Mouse (Mus musculus) CH12.LX (cell line): ENCODE results near the gene Chst13. TPM values are rescaled to one million over a fixed set of nuclear protein-coding genes. Genes with fewer than 3 reads are reported as not detected.

Experiments used
- DNase-seq: peaks from one replicate; pipeline ENCODE4 v3.0.0-alpha.2; 2013; ENCODE audit errors: extremely low read depth
- H3K27ac ChIP-seq: 2 replicates; pipeline ENCODE4 v1.5.1; 2012; ENCODE audit warnings: low read depth, mild to moderate bottlenecking, control low read depth, moderate library complexity; ENCODE audit not compliant: insufficient read depth
- H3K27me3 ChIP-seq: replicated peaks from 2 replicates; pipeline ENCODE3; 2012; ENCODE audit warnings: inconsistent platforms
- H3K36me3 ChIP-seq, 2 experiments: replicated peaks in 1 of 2; 2 replicates each; pipeline versions ENCODE3 to v1.6.1; 2012; ENCODE audit warnings: inconsistent platforms in 1 of 2, low read length in 1 of 2, mild to moderate bottlenecking in 1 of 2, mixed read lengths in 1 of 2, moderate library complexity in 1 of 2; ENCODE audit not compliant: control insufficient read depth in 1 of 2, insufficient read depth in 1 of 2
- H3K4me1 ChIP-seq, 2 experiments: 2 replicates each; pipeline ENCODE4 v1.6.1; 2012; ENCODE audit warnings: inconsistent platforms in 1 of 2, moderate library complexity in 1 of 2; ENCODE audit not compliant: insufficient read depth in 2 of 2, control insufficient read depth in 1 of 2
- H3K4me2 ChIP-seq: 2 replicates; pipeline ENCODE4 v1.6.1; 2012; ENCODE audit warnings: low read depth, mild to moderate bottlenecking, control low read depth; ENCODE audit not compliant: poor library complexity, insufficient read depth, severe bottlenecking
- H3K4me3 ChIP-seq, 3 experiments: fragments of 150-350 bp in 1 of 3; sonication (generic) in 1 of 3; replicated peaks in 1 of 3; 2 replicates each; pipeline versions ENCODE3 to v1.5.1; 2011 to 2012; ENCODE audit warnings: low read depth in 2 of 3, low read length in 2 of 3, mild to moderate bottlenecking in 2 of 3, moderate library complexity in 2 of 3, control low read depth in 1 of 3, improper control_type of control experiment in 1 of 3, inconsistent platforms in 1 of 3, mixed read lengths in 1 of 3; ENCODE audit not compliant: poor library complexity in 1 of 3
- H3K79me2 ChIP-seq: replicated peaks from 2 replicates; pipeline ENCODE4 v1.6.1; 2012; ENCODE audit warnings: mild to moderate bottlenecking, moderate library complexity; ENCODE audit not compliant: control insufficient read depth, poor library complexity, insufficient read depth, severe bottlenecking; ENCODE audit errors: extremely low read depth
- H3K9ac ChIP-seq: 2 replicates; pipeline ENCODE4 v1.6.1; 2012; ENCODE audit warnings: low read depth, mild to moderate bottlenecking, control low read depth, moderate library complexity; ENCODE audit not compliant: insufficient read depth
- H3K9me3 ChIP-seq: replicated peaks from 2 replicates; pipeline ENCODE3; 2012; ENCODE audit warnings: low read length, inconsistent platforms, mixed read lengths
- BHLHE40 ChIP-seq: IDR thresholded peaks from 2 replicates; pipeline ENCODE4 v1.6.1; 2011; ENCODE audit warnings: mild to moderate bottlenecking, low read depth, low read length, improper control_type of control experiment
- CHD1 ChIP-seq: IDR thresholded peaks from 2 replicates; pipeline ENCODE4 v1.6.1; 2012; ENCODE audit warnings: low read depth, low read length, improper control_type of control experiment, inconsistent platforms
- CHD2 ChIP-seq: IDR thresholded peaks from 2 replicates; pipeline ENCODE4 v1.6.1; 2011; ENCODE audit warnings: low read length, improper control_type of control experiment
- CTCF ChIP-seq, 2 experiments: IDR thresholded peaks in 1 of 2; conservative IDR thresholded peaks in 1 of 2; 2 replicates each; pipeline ENCODE4 v1.5.1; 2011 to 2012; ENCODE audit warnings: low read depth in 2 of 2, low read length in 2 of 2, improper control_type of control experiment in 1 of 2, inconsistent platforms in 1 of 2, mild to moderate bottlenecking in 1 of 2, moderate library complexity in 1 of 2
- E2F4 ChIP-seq: IDR thresholded peaks from 2 replicates; pipeline ENCODE4 v1.6.1; 2011; ENCODE audit warnings: low read depth, low read length, improper control_type of control experiment; ENCODE audit not compliant: insufficient replicate concordance
- IRF4 ChIP-seq: IDR thresholded peaks from 2 replicates; pipeline ENCODE4 v1.6.1; 2014; ENCODE audit warnings: low read depth, mild to moderate bottlenecking, inconsistent platforms, low read length, improper control_type of control experiment
- JUN ChIP-seq: IDR thresholded peaks from 2 replicates; pipeline ENCODE4 v1.6.1; 2011; ENCODE audit warnings: low read depth, mild to moderate bottlenecking, low read length, improper control_type of control experiment, moderate library complexity; ENCODE audit not compliant: insufficient read depth
- MAFK ChIP-seq: IDR thresholded peaks from 2 replicates; pipeline ENCODE4 v1.6.1; 2011; ENCODE audit warnings: low read length, improper control_type of control experiment; ENCODE audit not compliant: insufficient replicate concordance
- MAX ChIP-seq: IDR thresholded peaks from 2 replicates; pipeline ENCODE4 v1.6.1; 2011; ENCODE audit warnings: low read length, improper control_type of control experiment
- MXI1 ChIP-seq: IDR thresholded peaks from 2 replicates; pipeline ENCODE4 v1.6.1; 2011; ENCODE audit warnings: mild to moderate bottlenecking, low read depth, low read length, improper control_type of control experiment
- MYC ChIP-seq: IDR thresholded peaks from 2 replicates; pipeline ENCODE4 v1.6.1; 2011; ENCODE audit warnings: low read depth, mild to moderate bottlenecking, improper control_type of control experiment, low read length
- PAX5 ChIP-seq: IDR thresholded peaks from 2 replicates; pipeline ENCODE4 v1.6.1; 2012; ENCODE audit warnings: low read length, inconsistent platforms, mixed read lengths
- POLR2AphosphoS2 ChIP-seq: IDR thresholded peaks from 2 replicates; pipeline ENCODE4 v1.6.1; 2011; ENCODE audit warnings: low read depth, low read length, improper control_type of control experiment
- RAD21 ChIP-seq: IDR thresholded peaks from 2 replicates; pipeline ENCODE4 v1.6.1; 2011; ENCODE audit warnings: low read depth, mild to moderate bottlenecking, low read length, improper control_type of control experiment, moderate library complexity
- RCOR1 ChIP-seq: conservative IDR thresholded peaks from 2 replicates; pipeline ENCODE4 v1.6.1; 2012; ENCODE audit warnings: low read depth, mild to moderate bottlenecking, inconsistent platforms, low read length, improper control_type of control experiment
- SIN3A ChIP-seq: IDR thresholded peaks from 2 replicates; pipeline ENCODE4 v1.6.1; 2012; ENCODE audit warnings: low read length, improper control_type of control experiment, inconsistent platforms
- SMC3 ChIP-seq: IDR thresholded peaks from 2 replicates; pipeline ENCODE4 v1.6.1; 2011; ENCODE audit warnings: low read depth, low read length, improper control_type of control experiment
- TBP ChIP-seq: conservative IDR thresholded peaks from 2 replicates; pipeline ENCODE4 v1.6.1; 2011; ENCODE audit warnings: low read depth, low read length, improper control_type of control experiment
- USF1 ChIP-seq: IDR thresholded peaks from 2 replicates; pipeline ENCODE4 v1.6.1; 2014; ENCODE audit warnings: low read depth, mild to moderate bottlenecking, inconsistent platforms, low read length, improper control_type of control experiment
- USF2 ChIP-seq: conservative IDR thresholded peaks from 2 replicates; pipeline ENCODE4 v1.6.1; 2011; ENCODE audit warnings: low read depth, low read length, improper control_type of control experiment
- ZKSCAN1 ChIP-seq: IDR thresholded peaks from 2 replicates; pipeline ENCODE4 v1.6.1; 2012; ENCODE audit warnings: low read depth, inconsistent platforms, low read length, improper control_type of control experiment, borderline replicate concordance
- dilution Hi-C: fragments of 300-500 bp; cut with MboI; formaldehyde crosslinking; loops from 2 replicates; pipeline ENCODE4 v1.14.3; 2020; ENCODE audit warnings: low sequenced_read_pairs; ENCODE audit not compliant: extremely low pct_unique_long_range_greater_than_20kb, extremely low pct_ligation_motif_present
- in situ Hi-C: fragments of 300-500 bp; cut with MboI; formaldehyde crosslinking; loops from 3 replicates; pipeline ENCODE4 v1.14.3; 2019; ENCODE audit warnings: low sequenced_read_pairs, low pct_ligation_motif_present, low pct_unique_long_range_greater_than_20kb, mixed read lengths
- polyA plus RNA-seq: library from polyadenylated mRNA; unstranded; fragments of >175 nt; gene quantifications from 2 replicates; pipeline ENCODE4 v1.2.1, GENCODE M21; 2012; ENCODE audit warnings: low read depth; ENCODE audit not compliant: insufficient read length
- total RNA-seq, 2 experiments: library from RNA; depleted of rRNA; stranded (reverse); fragments of 300-350 nt in 1 of 2; fragments of >200 nt in 1 of 2; gene quantifications; 2 replicates each; pipeline ENCODE4 v1.2.3; 2012 to 2014

Gene Chst13
- total and polyA plus RNA-seq, 3 experiments, result 0.13 TPM; not detected in 2

DNA sequence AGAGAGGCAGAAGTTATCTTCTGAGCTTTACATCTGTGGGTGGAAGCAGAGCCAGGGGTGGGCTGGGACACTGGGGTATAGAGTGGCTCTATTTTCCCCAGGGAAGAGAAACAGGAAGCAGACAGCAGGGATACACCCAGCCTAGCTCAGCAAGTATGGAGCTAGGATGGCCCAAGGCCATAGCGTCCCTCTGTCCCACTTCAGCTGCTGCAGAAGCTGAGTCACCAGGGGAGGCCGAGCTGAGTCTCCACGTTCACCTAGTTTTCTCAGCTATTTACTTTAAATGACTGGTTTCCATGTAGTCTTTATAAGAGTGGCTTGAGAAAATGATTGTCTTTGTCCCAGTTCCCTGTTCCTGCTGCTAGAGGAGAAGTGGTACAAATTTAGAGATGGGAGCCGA lies 23.5 kb upstream of the Chst13 start:
- TF ChIP-seq BHLHE40 (no peak), JUN (no peak), USF1 (no peak), MAX (no peak), ZKSCAN1 (no peak), E2F4 (no peak), SIN3A (no peak), MAFK (no peak), TBP (no peak)
- no peak for DNase-seq
- peaks cover 60% of the 10 kb centered on the region for H3K27me3 ChIP-seq
- no peaks in the 10 kb centered on the region for H3K4me1 ChIP-seq
- dilution Hi-C loops (no loop called here), in situ Hi-C loops (no loop called here)
- H3K27ac ChIP-seq, result no peak overlapping the region
- no peak overlapping the region for H3K4me2 ChIP-seq
- H3K9ac ChIP-seq, result no peak overlapping the region
- H3K9me3 ChIP-seq, result no peaks in the 10 kb centered on the region
- no peaks in the 10 kb centered on the region for H3K79me2 ChIP-seq
- no peaks in the 10 kb centered on the region for H3K36me3 ChIP-seq
- no peak overlapping the region for H3K4me3 ChIP-seq

- TF ChIP-seq TBP (no peak), PAX5 (no peak), CHD2 (no peak), IRF4 (no peak), RCOR1 (no peak), MYC (no peak), CHD1 (no peak), JUN (no peak), CTCF (conservative IDR thresholded peaks at IDR 0.05 in 1 of 2, IDR thresholded peaks at IDR 0.05 in 1 of 2; ENCODE audit: low read depth in 2 of 2, low read length in 2 of 2) (no peak), MXI1 (no peak), MAFK (no peak), ZKSCAN1 (no peak), RAD21 (no peak), USF2 (no peak), POLR2AphosphoS2 (no peak), SMC3 (no peak), SIN3A (no peak), BHLHE40 (no peak)
- Histone ChIP-seq H3K9me3 (no peaks in the 10 kb centered on the region), H3K4me3 (no peak overlapping the region), H3K79me2 (no peaks in the 10 kb centered on the region), H3K4me1 (no peaks in the 10 kb centered on the region), H3K36me3 (no peaks in the 10 kb centered on the region), H3K9ac (no peak overlapping the region), H3K4me2 (no peak overlapping the region), H3K27ac (no peak overlapping the region), H3K27me3 (peaks cover 63% of the 10 kb centered on the region)
- DNase-seq, result no peak
- dilution Hi-C loops (no loop called here), in situ Hi-C loops (no loop called here)
Measured at GRCm38 (mm10) chr6:90347183-90347582, 22.2 kb upstream of the Chst13 start.
